Mouse (Mus musculus): ENCODE data around the gene Dusp2.
"Not testable (repeated sequence)": the region's sequence is repeated elsewhere in the genome, so short reads cannot be mapped to it uniquely, and the experiment has no call there.

The Dusp2 gene

DNA sequence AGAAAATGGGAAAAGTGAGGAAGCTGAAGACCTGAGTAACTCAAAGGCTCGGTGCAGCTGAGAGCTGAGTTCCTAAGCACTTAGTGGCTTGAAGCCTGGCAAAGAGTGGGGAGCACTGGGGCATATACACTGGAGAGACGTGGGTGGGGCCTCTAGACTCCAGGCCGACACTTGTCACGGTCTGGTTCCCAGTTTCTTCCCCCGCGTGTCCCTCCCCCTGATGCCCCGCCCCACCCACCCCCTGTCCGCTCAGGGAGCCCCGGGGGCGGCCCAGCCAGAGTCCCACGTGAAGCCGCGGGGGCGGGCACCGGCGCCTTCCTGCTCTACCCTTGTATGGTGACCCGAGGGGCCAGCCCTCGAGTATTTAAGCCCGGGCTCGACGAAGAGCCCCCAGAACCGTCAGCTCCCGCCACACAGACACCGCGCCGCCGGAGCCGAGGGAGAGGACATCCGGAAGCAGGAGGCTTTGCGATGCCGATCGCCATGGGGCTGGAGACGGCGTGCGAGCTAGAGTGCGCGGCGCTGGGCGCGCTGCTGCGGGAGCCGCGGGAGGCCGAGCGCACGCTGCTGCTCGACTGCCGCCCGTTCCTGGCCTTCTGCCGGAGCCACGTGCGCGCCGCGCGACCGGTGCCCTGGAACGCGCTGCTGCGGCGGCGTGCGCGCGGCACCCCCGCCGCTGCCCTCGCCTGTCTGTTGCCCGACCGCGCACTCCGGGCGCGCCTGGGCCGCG is at the start of gene Dusp2:
TSS of gene Dusp2 (plus strand) at position 393 of the 730 bp plus-strand sequence.
- peak; percentile 90 for DNase-seq

DNA sequence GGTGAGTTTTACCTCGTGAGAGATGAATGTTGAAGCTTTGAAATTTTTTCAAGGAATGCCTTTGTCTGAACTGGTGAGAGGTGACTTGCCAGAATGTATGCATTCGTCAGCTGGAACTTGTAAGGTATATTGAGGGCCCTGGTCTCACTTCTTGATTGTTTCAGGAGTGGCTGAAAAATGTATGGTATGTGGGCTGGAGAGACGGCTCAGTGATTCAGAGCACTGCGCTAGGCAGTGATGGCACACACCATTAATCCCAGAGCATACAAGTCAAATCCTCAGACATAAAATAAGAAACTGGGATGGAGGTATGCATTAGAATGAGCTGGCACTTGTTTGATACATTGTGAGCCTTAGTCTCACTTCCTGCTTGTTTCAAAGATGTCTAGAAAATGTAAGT is 43.7 kb upstream of the Dusp2 start:
- no peak for DNase-seq

DNA sequence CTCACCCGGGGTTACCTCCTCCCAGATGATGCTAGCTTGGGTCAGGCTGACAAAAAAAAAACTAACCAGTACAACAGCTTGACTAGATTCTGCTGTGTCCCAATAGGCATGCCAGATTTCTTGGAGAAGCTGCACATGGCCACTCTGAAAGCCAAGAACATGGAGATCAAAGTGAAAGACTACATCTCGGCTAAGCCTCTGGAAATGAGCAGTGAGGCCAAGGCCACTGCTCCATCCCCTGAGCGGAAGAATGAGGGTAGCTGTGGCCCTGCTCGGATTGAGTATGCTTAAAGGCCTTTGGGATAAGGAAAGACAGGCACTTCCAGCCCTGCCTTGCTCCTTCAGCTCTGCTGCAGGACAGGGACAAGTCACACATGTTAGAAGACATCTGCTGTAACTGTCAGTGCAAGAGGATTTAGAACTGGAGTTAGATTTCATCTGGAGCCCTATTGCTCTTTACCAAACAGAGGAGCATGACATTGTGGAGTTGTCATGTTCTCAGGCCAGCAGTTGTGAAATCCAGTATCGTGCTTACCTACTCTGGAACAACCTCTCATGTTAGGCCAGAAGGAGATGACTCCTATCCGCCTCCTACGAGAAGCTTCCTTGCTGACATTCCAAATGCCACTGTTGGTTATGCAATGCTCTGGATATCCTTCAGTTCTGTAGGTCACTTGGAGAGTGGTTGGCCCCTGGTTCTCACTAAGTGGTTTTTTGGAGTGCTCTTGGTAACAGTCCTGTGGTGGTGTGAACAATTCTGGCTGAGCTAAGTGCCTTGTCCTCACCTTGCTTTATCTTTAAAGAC is 38.8 kb upstream of the Dusp2 start:
- peak; percentile 57 for DNase-seq

DNA sequence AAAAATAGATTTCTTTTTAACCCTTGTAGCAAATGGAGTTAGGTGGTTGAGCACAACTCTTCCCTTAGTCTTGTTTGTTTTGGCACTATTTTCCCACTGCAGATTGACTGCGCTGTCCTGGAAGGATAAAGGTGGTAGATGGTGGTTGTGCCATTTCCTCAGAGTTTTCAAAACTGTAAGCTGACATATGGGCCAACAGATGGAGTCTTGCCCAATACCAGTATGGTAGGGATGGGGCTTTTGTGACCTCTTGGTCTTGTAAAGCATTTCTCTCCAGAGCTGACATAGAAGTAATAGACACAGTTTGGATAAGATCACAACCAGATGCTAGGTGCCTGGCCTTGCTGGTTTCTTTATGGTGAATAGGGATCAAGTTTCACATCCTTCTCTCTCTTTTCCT is 37.9 kb upstream of the Dusp2 start:
- no peak for DNase-seq

DNA sequence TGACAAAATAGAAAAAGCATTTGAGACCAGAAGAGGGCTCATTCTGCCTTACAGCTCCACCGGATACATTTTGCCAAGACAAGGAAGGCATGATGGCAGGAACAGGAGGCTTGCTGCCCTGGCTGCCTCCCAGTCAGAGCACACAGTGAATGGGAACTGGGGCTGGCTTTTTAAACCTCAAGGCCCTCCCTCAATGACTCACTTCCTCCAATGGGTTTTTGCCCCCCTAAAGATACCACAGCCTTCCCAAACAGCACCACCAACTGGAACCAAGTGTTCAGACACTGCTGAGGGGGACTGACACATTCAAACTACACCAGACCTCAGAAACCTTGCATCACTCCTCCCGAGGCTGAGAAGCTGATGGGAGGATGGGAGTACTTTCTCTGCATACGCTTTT is 35.3 kb upstream of the Dusp2 start:
- DNase-seq, result no peak

DNA sequence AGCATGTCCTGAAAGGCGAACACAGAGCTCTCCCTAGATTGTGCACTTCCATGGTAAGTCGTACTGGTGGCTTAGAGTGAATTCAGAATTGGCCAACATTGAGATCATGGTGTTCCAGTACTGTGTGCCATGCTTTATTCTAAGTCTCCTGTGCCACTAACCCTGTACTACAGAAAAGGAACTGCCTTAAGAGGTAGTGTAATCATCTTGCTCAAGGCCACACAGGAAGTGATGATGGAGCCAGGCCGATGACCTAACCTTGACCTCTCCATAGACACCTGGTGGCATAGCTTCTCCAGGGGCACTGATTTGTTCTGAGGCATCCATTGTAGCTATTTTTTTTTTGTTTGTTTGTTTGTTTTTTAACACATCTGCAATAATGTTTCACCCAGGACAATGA is 34.1 kb upstream of the Dusp2 start:
- DNase-seq, result no peak

DNA sequence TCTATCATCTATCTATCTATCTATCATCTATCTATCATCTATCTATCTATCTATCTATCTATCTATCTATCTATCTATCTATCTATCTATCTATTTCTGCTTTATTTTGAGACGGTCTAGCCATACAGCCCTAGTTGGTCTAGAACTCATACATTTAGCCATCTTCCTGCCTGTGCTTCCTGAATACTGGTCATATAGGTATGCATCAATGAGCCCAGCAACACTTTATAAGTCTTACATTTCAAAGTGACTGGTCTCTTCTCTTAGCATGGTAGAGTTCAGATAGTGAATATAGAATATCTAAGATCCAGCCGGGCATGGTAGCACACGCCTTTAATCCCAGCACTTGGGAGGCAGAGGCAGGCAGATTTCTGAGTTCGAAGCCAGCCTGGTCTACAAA is 31.8 kb upstream of the Dusp2 start:
- DNase-seq, result not testable (repeated sequence)

DNA sequence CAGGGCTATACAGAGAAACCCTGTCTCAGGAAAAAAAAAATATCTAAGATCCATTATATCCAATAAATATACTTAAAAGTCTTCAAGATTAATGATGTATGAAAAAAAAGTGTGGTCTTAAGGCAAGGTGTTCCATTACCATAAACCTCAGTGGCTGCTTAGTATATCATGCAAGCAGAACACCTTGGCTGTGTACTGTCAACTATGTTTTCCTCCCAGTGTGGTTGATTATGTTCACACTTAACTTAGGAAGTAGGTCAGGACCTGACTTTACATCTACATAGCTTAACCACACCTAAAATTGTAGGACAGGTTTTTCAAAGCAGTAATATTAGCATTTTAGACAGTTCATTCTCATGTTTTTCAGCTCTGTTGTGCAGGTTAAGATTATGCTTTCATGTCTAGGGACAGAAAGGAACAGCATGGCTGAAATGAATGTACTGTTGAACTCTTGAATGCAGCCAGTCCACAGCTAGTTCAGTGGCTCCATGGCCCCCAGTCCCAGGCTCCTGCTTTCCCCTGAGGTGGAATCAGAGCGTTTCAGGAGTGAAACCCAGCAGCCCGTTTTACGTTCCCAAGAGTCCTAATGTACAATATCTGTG is 31.2 kb upstream of the Dusp2 start:
- no peak for DNase-seq

DNA sequence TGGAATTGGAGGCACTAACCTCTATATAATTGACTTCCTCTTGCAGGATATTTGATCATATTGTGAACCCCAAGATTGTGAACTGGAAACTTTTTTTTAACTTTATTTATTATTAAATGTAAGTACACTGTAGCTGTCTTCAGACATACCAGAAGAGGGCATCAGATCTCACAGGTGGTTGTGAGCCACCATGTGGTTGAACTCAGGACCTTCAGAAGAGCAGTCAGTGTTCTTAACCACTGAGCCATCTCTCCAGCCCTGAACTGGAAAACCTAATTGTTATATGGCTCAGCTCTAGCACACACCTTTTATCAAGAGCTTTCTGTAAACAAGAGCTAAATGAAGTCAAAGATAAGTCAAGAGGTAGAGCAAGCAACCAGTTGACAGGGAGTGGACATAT is 29.8 kb upstream of the Dusp2 start:
- no peak for DNase-seq

DNA sequence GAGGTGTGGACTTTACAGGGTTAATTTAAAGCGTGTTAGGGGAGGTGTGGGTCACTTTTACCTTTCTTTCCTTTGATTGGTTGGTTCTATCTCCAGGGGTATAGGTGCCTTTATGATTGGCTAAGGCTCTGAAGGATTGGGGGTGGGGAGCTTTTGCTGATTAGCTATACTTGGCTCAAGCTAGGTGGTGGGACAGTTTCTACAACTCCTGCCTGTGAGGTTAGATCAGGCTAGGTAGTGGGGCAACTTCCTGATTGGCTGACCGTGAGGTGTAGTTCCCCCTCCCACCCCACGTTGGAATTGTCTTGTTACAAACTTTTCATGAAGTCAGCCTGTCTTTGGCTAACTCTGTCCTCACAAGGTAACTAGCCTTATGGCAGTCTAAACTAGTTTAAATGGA is 28.8 kb upstream of the Dusp2 start:
- DNase-seq, result no peak

DNA sequence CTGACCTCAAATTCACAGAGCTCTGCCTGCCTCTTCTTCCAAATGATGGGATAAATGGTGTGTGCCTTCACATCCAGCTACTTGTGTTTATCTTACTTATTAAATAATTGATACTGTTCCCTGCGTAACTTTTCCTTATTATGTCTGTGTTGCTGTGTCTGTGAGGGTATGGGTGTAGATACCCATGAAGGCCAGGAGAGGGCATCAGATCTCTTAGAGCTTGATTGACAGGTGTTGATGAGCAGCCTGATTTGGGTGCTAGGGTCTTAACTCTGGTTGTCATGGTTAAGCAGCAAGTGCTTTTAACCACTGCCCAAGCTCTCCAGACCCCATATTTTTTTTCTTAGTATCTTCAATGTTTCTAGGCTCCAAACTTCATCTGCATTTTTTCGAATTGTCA is 27.3 kb upstream of the Dusp2 start:
- peak; percentile 21 for DNase-seq

DNA sequence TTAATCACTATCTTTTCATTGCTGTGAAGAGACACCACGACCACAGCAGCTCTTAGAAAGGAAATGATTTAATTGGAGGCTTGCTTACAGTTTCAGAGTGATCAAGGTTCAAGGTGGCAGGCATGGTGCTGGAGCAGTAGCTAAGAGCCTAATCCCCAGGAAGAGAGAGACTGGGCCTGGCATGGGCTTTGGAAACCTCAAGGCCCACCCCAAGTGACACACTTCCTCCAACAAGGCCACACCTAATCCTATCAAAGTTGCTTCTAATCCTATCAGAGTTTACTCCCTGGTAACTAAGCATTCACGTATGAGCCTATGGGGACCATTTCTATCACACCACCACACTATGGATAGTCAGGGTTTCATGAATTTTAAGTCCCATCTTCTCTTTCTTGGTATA is 25.7 kb upstream of the Dusp2 start:
- DNase-seq, result no peak

DNA sequence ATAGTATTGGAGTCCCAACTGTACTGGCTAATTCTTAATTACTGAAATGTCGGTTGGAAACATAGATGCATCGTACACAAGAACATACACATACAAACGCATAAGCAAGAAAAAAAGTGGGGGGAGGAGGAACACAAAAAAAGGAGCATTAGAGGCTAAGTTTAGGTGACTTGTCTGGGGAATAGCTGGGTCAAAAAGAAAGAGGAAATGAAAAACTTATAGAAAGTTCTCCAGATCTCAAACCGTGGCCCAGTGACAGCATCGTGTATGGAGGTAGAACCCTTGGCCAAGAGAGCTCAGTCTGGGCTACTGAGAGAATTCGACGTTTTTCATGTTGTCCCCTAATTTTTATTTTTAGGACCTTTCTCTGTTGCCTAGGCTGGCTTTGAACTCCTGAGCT is 25.3 kb upstream of the Dusp2 start:
- no peak for DNase-seq

DNA sequence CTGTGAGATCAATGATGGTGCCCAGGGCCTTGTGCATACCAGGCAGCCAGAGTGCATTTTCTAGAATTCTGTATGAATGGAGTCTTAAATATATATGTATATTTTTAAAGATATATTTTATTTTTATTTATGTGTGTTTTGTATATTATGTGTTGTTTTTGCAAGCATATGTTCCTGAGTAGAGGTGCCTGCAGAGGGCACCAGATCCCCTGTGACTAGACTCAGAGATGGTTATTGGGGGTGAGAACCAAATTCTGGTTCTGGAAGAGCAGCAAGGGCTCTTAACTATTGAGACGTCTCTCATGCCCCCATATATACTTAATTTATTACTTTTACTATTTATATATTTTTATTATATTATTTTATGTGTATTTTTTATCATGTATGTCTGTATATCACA is 24.8 kb upstream of the Dusp2 start:
- DNase-seq, result no peak

DNA sequence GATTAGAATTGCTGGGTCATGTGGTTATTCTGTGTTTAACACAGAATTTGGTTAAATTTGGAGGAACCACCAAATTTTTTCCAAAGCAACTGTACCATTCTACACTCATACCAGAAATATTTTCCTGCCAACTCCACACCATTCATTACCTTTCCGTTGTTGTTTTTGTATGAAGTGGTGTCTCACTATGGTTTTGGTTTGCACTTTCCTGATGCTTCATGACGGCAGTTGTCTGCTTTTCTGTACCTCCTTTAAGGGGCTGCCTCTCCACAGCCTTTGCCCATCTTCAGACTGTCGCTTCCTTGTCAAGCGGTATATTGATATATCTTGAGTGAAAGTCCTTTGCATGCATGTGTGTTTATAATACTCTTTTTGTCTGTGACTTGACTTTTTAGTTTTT is 23.2 kb upstream of the Dusp2 start:
- DNase-seq, result no peak

DNA sequence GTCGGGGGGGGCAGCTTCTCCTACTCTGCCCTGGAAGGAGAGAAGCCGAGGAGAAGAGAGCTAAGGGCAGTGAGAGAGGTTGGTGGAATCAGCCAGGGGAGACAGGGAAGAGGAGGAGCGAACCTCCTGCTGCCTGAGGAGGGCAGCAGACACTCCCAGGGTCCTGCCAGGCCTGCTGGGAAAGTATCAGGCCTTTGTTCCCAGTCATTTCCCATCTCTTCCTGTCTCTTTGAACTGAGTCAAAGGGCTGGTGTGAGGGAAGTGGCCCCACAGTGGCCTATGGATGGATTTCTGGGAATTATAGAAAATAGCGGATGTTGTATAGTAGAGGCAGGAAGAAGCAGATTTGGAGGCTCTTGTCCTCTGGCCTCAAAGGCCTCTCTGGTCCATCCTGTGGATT is 22.1 kb upstream of the Dusp2 start:
- DNase-seq, result no peak

DNA sequence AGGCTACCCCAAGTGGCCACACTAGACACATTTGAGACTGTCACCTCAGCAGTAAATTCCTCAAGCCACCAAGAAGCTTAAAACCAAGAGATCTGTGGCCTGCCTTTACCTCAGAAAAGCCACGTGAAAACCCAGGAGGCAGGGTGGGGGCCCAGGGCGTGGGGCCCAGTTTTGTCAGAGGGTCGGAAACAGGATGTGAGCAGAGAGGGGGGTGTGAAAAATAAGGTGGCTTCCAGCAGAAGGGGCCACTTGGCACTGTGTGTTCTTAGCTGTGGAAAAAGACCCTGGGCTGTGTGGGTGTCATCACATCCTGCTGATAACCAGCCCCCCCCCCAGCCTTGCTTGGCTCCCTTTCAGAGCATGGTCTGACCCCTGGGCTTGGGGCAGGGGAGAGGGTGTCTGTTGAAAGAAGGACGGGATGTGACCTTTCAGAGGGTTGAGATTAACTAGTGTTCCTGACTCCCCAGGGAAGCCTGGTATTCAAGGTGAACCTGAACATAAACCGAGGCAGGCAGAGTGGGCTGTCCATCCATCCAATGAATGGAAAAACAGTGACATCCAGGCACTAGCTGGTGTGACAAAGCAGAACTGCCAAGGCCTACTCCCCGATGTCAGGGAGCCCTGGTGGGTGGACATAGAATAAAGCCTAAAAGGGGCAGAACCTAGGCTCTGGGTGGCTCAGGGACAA is 21.3 kb upstream of the Dusp2 start:
- DNase-seq, result peak; percentile 46

DNA sequence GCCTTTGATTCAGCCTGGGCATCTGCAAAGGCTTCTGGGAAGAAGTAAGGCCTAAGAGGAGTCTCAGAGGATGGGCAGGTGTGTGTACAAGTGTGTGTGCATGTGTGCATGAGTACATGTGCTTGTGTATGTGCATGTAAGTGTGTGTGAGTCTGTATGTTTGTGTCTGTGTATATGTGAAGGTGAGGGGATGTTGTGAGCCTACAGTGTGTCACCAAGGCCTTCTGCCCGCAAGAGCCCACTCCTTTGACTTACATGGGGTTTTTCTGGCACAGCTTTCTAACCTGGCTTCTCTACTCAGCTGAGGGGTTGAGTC is 20.8 kb upstream of the Dusp2 start:
- DNase-seq, result no peak

DNA sequence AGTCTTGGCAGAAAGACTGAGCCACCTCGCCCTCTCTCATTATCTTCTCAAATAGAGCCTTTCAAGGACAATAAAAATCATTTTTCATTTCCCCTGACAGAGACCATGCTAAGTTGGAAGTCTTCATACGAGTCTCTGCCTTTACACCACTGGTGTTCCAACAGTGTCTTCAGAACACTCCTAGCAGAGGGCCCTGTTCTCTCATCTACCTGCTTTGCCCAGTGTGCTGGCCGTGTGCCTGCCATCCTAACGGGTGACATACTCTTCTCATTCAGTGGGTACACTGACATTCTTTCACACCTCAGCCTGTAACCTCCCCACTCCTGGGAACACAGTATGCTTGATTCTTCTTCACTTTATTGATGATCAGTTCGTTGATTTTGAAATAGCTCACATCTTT is 19.5 kb upstream of the Dusp2 start:
- DNase-seq, result no peak

DNA sequence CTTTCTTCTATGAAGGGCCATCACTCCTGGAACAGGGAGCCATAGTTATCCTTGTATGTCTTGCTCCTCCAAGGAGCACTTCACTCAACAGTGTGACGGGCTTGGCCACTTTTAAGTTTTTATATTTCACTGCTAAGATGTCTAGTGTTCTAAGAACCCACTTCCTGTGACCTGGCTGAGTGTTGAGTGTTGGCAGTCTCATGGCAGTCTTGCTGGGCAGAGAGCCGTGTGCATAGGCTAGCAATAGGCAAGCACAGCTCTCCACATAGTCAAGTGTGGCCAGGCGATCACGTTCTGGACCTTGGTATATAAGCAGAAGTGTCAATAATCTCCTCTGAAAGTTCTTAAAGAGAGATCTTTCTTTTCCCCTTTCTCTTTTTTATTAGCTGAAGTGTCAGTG is 17.8 kb upstream of the Dusp2 start:
- no peak for DNase-seq

DNA sequence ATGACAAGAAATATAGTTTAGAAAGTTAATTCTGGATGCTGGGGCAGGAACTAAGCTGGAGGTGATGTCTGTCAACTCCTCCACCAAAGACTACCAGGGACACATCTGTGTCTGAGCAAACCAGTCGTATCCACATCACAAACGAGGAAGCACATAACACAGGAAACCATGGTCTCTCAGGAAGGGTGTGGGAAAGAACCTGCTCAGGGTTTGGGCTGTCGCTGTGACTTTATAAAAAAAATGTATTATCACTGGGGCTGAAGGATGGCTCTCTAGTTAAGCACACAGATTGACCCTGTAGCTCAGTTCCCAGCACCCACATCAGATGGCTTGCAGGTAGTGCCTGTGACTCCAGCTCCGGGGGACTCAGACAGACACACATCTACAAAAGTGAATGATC is 16.9 kb upstream of the Dusp2 start:
- DNase-seq, result no peak

DNA sequence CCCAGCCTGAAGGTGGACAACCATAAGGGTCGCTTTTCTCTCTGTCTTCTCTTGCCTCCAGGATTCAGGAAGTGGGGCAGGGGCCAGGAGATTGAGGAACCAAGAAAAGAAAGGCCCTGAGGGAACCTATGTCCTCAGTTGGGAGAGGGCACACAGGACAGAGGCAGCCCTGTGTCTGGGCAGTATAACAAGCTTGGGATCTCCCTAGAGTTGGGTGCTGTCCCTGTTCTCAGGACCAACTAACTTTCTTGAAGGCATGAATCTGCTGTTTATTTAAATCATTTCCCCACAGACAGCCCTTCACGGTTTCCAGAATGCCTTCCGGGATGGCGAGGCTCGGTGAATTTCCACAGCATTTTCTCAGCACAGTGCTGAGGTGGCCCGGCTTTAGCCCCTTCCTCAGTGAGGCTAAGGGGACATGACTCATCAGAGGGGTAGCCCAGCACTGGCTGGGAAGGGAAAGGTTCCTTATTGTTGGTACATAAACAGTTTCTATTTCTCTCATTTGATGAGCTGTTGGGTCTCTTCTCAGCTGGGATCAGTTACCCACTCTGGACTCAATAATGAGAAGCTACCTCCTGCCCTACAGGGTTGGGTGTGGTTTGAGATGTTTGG is 13.2 kb upstream of the Dusp2 start:
- no peak for DNase-seq

DNA sequence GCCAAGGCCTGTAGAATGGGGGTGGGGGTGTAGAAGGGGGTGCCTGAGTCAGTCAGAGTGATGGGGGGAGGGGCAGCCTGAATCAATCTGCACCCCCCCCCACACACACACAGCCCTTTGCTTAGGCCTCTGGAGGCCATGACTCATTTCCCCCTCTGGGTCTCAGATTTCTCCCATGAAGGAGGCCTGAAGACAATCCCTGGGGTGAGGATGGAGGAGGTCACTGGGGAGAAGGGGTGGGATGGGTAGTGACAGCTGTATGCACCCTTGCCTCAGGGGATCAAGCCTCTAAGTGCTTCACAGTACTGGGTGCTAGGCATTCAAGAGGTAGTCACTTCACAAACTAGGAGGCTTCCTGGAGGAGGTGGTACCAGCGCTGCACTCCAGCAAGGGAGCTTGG is 12.3 kb upstream of the Dusp2 start:
- DNase-seq, result no peak

Measured in lung, postnatal 36 days (tissue).